Mouse (Mus musculus) R1 (cell line): ENCODE measurements around the gene Serpine1.

Source experiments
- DNase-seq: peaks from one replicate; pipeline ENCODE4 v3.0.0-alpha.2; 2018; ENCODE audit warnings: low read depth, low spot score

Gene Serpine1

DNA sequence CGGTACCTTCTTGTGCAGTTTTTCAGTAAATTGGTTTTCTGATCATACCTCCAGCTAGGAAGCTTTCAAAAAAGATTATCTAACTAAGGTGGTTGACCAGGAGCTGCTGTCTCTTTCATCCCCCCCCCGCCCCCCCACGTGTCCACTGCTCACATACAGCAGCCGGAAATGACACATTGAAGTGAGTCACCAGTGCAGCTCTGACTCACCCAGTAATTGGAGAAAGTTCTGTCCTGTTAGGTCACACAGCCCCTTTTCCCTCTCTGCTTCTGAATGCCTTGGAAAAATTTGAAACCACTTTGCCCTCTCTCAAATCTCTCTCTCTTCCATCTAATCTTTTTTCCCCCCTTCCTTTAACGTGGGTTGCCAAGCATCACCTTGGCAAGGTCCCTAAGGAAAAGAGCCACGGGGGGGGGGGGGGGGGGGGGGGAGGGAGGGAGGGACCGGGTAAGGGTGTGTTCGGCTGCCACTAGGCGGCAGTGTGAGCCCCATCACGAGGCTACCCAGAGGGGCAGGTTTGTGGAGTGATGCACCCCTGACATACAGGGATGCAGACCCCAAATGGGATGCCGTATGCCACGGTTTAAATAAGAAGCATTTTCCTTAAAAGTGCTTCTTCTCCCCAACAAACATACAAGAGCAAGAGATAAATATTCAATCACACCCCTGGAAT is 10.1 kb downstream of the Serpine1 start:
- no peak for DNase-seq

DNA sequence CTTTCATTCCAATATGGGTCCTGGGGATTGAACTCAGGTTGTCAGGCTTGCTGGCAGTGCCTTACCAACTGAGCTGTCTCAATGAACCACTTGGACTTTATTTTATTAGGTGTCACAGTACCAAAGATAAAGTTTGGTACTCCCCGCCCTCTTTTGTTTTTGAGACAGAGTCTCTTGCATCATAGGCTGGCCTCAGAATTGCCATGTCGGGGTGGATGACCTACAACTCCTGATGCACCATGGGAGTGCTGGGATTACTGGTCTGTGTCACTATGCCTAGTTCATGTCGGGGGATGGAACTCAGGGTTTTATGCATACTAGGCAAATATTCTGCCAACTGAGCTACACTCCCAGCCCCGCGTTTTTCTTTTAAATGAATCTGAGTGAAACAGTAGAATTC is 17.2 kb downstream of the Serpine1 start:
- DNase-seq = no peak

DNA sequence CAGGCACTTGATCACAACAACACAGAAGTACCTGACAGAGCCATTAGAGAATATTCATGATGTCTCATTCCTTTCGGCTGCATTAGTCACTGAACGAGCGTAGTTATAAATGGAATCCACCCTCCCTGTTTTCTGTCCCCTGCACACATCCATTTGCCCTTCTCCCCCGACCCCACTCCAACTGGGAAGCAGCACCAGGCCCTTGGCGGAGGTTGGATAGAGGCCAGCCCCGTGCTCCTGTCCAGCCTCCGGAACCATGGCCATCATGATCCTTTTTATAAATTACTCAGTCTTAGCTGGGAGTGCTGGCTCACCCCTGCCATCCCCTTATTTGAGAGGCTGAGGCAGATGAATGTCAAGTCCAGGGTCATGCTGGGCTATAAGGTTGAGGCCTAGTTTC is 17.8 kb downstream of the Serpine1 start:
- no peak for DNase-seq

DNA sequence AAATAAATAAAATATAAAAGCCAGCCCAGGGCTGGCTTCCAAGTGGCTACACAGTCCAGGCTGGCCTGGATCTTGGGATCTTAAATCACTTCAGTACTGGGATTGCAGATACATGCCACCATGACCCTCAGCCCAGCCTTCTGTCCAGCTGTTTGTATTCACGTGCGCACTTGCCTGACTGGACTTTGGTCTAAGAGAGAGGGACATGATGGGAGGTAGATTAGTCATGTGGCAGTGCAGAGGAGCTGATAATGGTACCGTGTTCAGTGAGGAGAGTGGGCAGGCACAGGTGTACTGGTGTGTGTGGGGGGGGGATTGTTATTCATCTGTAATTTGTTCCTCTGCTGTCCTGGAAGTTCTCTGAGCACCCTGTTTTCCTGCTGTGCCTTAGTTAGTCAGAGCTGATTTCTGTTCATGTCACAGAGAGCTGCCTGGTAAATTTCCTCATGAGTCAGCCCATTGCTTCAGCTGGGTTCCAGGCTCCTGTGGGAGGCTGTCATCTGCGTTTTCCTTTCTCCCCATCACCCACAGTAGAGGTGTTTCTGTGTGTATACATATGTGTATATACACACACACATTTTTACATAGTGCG is 20.1 kb downstream of the Serpine1 start:
- DNase-seq = no peak

DNA sequence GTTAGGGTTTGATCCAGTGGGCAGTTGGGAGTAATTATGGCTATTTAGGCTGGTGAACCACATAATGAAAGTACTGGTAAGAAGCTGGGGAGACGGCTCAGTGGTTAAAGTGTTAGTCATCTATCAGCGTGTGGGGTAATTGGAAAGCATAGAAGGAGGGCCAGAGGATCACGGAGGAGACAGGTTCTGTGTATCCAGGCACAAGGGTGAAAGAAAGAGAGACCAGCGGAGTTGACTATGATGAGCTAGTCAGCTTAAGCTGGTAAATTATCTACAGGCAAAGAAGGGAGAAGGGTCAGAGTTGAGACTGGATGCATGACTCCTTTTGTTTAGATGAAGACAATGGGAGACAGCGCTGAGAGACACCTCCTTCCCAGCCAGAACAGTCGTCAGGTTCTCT is 20.9 kb downstream of the Serpine1 start:
- peak; percentile 62 for DNase-seq

DNA sequence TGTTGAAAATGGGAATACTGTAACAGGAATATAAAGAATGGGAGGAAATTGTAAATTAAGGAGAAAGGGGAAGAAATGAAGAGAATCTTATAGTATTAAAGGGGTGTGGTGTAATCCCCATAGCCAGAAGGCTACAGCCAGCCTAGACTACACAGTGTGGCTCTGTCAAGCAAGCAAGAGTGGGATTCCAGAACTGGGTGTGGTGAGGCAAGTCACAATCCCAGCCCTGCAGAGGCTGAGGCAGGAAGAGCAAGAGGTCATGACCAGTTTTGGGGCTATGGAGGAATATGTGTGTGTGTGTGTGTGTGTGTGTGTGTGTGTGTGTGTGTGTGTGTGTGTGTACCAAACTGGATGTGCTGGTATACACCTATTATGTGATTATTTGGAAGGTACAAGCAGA is 25.1 kb downstream of the Serpine1 start:
- DNase-seq = peak; percentile 96

DNA sequence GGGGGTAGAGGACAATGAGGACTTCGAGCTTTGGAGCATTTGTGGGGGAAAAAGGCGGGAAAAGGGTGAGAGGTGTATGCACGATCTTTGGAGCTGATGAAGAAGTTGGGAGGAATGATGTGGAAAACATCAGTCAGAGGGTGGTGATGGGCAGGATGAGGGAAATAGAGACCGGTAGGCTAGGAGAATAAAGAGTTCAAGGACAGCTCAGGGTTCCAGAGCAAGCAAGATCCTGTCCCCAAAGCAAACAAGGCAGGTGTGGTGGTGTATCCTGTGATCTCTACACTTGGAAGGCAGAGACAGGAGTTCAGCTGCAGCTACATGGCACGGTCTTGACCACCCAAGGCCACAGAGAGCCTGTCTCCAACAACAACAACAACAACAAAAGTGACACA is 25.7 kb downstream of the Serpine1 start:
- no peak for DNase-seq

DNA sequence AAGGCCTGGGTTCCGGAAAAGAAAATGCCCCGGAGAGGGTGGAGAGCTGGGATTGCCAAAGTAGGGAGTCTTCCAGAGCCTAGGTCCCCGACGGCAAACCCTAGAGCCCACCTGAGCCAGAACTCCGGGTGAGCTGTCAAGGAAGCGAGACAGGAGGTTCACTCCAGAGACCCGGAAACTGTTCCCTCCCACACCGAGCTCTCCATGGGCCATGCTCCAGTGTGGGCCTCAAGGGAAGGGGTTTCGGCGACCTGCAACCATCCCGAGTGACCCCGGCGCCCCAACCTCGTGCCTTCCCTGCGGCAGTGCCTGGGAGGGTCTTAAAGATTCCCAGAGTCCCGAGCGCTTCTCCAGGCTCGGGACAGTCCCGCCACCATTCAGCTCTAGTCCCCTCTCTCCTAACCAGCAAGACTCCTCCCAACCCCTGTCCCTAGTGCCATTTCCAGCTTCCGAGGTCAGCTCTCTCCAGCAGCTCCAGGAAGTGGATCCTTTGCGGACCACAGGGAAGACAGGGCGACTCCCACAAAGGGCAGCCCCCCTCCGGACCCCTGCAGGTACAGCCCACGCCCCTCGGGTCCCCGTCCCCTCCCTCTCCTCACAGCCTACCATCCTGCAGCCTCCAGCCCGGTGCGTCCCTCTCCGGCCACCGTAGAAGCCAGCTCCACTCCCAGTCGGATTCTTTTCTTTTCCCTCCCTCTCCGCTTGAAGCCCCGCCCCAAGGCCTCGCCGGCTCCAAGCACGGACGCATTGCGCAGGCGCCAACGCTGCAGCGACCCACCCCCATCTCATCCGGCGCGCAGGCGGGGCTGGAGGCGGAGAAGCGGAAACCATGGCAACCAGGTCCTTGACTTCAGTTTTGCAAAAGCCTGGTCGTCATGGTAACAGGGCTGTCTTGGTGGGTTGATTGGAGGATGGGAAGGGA is 26.4 kb downstream of the Serpine1 start, which contains the start of gene Ap1s1:
Ap1s1 (minus strand) TSS at position 734 of the 922 bp plus-strand sequence.
- peak; percentile 100 for DNase-seq

DNA sequence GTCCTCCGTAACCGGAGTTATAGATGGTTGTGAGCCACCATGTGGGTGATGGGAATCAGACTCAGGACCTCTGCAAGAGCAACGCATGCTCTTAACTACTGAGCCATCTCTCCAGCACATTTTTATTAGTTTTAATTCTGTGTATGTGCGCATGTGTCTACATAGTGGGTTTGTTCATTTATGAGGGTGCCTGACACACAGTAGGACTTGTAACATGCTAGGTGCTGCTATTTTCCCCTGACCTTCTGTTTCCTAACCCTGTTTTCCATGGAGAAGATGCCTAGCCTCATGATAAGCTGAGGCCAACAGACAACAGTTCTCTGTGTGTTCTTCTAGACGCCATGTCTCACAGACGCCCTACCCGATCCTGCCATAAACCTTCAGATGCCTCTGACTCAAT is 28.1 kb downstream of the Serpine1 start:
- no peak for DNase-seq

DNA sequence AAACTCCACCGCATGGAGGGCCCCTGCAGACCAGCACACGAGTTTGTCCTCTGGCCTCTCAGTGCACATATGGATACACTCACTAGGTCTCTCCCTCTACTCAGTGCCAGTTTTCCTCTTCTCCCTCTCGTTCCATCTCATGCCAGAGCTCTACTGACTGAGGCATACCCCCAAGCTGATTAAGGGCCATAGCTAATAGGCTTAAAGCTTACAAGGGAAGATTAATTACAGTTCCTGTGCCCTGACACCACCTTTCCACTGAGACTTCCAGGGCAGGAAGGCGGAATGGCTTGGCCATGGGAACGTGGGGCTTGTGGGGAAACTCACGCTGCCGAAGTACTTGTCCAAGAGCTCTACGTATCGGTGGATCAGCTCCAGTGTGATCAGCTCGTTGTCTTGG is 30.6 kb downstream of the Serpine1 start:
- DNase-seq = no peak

DNA sequence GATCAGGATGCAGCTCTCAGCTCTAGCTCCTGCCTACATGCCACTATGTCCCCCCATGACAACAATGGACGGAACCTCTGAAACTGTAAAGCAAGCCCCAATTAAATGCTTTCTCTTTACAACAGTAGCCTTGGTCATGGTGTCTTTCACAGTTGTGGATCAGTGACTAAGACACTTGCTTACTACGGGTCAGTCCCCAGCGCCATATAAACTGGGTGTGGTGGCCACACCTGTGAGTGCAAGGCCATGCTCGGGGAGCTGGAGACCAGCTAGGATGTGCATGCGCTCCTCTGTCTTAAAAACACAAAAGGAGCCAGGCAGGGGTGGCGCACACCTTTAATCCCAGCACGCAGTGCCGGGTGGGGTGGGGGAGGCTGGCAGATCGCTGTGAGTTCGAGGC is 32.6 kb downstream of the Serpine1 start:
- peak; percentile 65 for DNase-seq

DNA sequence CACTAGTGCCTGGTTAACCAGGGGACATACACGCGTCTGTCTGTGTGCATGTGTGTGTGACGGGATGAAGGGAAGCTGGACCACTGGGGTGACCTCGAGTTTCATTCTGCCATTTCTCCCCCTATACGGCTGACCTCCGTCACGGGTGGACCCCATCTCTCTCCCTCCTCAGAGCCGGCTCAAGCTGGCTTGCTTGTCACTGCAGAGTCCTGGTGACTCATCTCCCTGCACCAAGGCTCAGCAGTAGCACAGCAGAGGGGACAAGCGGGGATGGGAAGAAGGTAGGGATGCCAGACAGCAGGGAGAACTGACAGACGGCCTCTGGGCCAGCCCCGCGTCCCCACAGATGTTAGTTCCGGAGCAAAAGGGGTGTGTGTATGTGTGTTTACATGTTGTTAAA is 35.9 kb downstream of the Serpine1 start:
- DNase-seq = no peak

DNA sequence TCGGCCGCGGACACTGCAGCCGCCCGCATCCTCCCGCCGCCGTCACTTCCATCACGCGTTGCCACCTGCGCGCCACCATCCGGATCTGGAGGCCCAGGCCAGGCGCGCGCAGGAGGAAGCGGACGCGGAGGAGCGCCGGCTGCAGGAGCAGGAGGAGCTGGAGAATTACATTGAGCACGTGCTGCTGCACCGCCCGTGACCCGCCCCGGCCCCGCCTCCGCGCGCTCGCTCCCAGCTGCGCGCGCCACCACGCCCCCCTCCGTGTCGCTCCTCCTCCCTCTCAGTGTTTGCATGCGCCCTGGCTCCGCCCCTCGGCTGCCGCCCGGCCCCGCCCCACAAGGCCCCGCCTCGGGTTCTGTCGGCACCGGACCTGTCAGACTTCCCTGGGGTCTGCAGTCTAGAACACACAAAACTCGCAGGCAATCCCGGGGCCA is 39.4 kb downstream of the Serpine1 start:
- peak; percentile 94 for DNase-seq

DNA sequence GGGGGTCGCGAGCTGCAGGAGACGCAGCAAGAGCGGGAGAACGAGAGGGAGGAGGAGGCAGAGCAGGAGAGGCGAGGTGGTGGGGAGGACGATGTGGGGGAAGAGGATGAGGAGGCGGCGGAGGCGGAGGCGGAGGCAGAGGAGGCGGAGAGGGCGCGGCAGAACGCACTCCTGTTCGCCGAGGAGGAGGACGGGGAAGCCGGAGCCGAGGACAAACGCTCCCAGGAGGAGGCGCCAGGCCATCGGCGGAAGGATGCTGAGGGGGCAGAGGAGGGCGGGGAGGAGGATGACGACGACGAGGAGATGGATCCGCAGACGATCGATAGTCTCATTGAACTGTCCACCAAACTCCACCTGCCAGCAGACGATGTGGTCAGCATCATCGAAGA is 40.0 kb downstream of the Serpine1 start:
- DNase-seq = peak; percentile 54

DNA sequence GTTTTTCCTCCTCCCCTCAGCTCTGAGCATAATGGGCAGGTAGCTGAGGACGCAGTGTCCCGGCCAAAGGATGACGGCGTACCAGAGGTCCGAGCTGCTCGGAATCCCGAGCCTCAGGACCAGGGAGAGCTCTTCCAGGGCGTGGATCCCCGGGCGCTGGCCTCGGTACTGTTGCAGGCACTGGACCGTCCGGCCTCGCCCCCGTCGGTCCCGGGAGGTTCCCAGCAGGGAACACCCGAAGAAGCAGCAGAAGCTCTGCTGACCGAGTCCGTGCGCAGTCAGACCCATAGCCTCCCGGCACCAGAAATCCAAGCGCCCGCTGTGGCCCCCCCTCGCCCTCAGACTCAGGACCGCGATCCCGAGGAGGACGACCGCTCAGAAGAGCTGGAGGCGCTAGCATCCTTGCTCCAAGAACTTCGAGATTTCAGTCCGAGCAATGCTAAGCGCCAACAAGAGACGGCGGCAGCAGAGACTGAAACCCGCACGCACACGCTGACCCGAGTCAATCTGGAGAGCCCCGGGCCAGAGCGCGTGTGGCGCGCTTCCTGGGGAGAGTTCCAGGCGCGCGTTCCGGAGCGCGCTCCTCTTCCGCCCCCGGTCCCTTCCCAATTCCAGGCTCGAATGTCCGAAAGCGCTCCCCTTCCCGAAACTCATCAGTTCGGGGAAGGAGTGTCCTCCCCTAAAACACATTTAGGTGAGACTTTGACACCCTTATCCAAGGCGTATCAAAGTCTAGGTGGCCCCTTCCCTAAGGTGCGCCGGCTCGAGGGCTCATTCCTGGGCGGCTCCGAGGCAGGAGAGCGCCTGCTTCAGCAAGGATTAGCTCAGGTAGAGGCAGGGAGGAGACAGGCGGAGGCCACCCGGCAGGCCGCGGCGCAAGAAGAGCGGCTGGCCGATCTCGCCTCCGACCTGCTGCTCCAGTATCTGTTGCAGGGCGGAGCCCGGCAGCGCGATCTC is 40.7 kb downstream of the Serpine1 start:
- peak; percentile 46 for DNase-seq

DNA sequence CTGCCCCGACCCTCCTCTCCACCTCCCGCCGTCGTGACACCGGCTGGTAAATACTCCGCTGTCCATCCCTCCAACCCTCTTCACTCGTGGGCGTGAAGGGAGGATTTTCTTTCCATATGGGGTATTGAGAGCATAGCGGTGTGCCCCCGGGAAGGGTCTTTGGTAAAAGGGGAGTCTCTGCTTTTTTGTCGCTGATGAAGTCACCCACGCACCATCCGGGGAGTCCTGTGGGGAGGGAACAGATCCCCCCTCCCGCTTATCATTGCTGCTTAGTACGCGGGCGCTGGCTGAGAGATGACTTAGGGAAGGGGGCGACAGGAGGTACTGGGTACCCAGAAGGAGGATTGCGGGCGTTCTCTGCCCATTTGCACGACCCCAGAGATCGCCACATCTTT is 41.7 kb downstream of the Serpine1 start:
- DNase-seq = no peak

DNA sequence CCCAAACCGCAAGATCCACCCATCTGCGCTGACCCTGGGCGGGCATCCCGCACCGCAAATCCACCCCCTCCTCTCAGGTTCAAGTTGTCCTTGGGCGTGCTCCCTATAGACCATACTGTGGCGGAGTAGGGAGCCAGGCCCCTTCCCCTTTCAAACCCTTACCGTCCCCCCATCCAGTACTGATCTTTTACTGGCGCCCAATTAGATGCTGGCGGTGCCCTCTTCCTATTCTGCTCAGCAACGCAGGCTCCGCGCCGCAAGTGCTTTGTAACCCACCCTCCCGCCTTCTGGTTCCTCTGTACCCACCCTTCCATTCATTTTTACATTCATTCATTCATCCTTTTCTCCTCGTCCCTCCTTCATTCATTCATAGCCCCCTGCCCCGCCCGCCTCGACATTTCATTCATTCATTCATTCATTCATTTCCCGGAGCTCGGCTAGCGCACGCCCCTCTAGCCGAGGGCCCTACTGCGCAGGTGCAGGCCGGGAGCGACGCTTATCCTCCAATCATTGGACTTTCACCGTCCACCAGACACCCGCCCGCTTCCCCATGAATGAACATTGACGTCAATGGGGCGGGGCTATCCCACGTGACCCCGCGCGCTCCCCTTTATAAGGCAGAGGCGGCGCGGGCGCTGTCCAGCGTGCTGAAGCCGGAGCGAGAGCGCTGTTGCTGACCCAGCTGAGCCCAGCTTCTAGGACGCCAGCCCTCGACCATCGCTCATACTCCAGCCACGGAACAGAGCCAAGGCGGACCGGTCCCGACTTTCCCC is 42.2 kb downstream of the Serpine1 start:
- peak; percentile 98 for DNase-seq

DNA sequence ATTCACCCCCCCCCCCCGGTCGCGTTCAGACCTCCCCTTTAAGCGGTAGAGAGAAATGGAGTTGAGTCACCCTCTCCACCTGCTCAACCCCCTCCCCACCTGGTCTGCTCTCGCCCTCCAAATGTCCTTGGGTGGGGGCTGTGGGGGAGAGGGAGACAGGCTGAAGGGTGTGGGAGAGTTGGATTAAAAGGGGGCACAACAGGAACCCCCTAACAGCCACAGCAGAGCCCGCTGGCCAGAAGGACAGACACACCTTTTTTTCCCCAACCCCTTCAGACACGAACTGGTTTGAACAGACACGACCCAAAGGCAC is 42.8 kb downstream of the Serpine1 start:
- DNase-seq = no peak

DNA sequence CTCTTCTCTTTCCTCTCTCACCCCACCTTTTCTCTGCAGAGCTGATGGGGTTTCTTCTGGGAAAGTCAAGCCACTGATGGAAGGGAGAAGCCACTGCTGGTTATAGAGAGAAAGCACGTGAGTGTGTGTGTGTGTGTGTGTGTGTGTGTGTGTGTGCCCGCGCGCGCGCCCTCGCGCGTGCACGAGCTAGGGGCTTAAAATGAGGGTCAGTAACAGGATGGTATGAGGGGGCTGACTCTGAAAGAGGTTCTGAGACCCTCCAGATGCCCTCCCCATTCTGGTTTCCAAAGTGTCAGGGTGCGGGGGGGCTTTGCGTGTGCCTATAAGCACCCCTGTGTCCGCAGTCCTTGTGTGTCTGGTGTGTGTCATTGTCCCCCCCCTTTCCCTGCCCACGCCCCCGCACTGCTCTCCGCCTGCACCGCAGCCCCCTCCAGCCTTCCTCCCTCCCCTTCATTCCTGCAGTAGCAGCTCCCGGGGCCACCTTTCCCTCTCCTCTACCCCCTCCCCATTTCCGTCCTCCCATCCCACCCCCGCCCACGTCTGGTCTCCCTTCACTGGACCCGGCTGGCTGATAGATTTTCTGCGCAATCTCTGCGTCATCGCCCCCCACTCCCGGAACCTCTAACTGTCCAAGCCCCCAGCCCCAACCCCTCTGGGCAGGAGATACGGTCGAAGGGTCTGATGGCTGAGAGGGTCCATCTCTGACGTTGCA is 43.4 kb downstream of the Serpine1 start:
- DNase-seq = no peak

DNA sequence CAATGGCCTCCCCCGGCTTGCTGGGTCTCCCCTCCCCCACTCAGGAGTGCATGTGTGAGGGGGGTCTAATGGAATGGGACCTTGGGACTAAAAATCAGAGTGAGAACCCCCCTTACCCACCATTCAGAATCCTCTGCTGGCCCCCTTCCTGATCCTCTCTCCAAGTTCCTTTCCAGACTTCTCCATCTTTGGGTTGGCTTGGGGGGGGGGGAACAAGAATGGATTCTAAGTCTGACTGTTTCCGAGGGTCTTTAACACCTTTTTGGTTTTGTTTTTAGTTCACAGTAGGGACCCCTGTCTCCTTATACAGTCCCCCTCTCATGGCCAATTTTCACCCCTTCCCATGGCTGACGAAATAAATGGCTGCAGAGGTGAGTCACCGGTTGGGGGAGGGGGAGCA is 46.0 kb downstream of the Serpine1 start, which contains the start of gene Vgf:
Vgf (plus strand) TSS at position 301 of the 400 bp plus-strand sequence.
- DNase-seq = no peak
